Mouse (Mus musculus) heart, embryonic 11.5 days (tissue): Measurements from ENCODE around the gene Arhgef18. TPM values are rescaled to one million over a fixed set of nuclear protein-coding genes. Genes with fewer than 3 reads are reported as not detected.

Source experiments
- ATAC-seq: fragments of 200-750 bp; cut with Nextera tagmentation; replicated peaks from 2 replicates; pipeline ENCODE4 v1.8.0; 2017; ENCODE audit warnings: moderate library complexity; ENCODE audit not compliant: insufficient number of reproducible peaks, low FRiP score, low TSS enrichment
- H3K27ac ChIP-seq: fragments of 300-500 bp; sonication (generic); 2 replicates; pipeline ENCODE4 v1.5.1; 2014; ENCODE audit warnings: mild to moderate bottlenecking, low read depth, low read length
- H3K27me3 ChIP-seq: fragments of 300-500 bp; sonication (generic); 2 replicates; pipeline ENCODE4 v1.6.1; 2014; ENCODE audit warnings: mild to moderate bottlenecking, low read length, mixed read lengths; ENCODE audit not compliant: control insufficient read depth, insufficient read depth
- H3K36me3 ChIP-seq: fragments of 300-500 bp; sonication (generic); 2 replicates; pipeline ENCODE4 v1.6.1; 2014; ENCODE audit warnings: mild to moderate bottlenecking, low read length, moderate library complexity, mixed read lengths; ENCODE audit not compliant: control insufficient read depth, insufficient read depth
- H3K4me1 ChIP-seq: fragments of 300-500 bp; sonication (generic); 2 replicates; pipeline ENCODE4 v1.6.1; 2014; ENCODE audit warnings: low read length; ENCODE audit not compliant: control insufficient read depth, insufficient read depth
- H3K4me2 ChIP-seq: fragments of 300-500 bp; sonication (generic); 2 replicates; pipeline ENCODE4 v1.6.1; 2014; ENCODE audit warnings: mild to moderate bottlenecking, moderate library complexity
- H3K4me3 ChIP-seq: fragments of 300-500 bp; sonication (generic); 2 replicates; pipeline ENCODE4 v1.5.1; 2014; ENCODE audit warnings: low read depth, low read length
- H3K9ac ChIP-seq: fragments of 300-500 bp; sonication (generic); 2 replicates; pipeline ENCODE4 v1.6.1; 2014; ENCODE audit warnings: mild to moderate bottlenecking, low read depth, low read length, moderate library complexity
- H3K9me3 ChIP-seq: fragments of 300-500 bp; sonication (generic); replicated peaks from 2 replicates; pipeline ENCODE4 v1.6.1; 2016; ENCODE audit warnings: low read length; ENCODE audit not compliant: control insufficient read depth
- WGBS: fragments of 180-500 bp; shearing (Covaris S2); extraction: QIAGEN DNeasy Blood & Tissue Kit; methylation state at CpG from one replicate; pipeline ENCODE4 v1.1.7; 2014; ENCODE audit not compliant: insufficient replicate concordance; 5-methylcytosine and 5-hydroxymethylcytosine counted together
- polyA plus RNA-seq: library from polyadenylated mRNA; unstranded; fragments of >200 nt; fragmentation: Nextera tagmentation; extraction: Ambion mirVana; gene quantifications from 2 replicates; pipeline ENCODE4 v1.2.1, GENCODE M21; 2014

Gene Arhgef18
- polyA plus RNA-seq, 1 experiment from 2014 or later = 5.3 TPM

DNA sequence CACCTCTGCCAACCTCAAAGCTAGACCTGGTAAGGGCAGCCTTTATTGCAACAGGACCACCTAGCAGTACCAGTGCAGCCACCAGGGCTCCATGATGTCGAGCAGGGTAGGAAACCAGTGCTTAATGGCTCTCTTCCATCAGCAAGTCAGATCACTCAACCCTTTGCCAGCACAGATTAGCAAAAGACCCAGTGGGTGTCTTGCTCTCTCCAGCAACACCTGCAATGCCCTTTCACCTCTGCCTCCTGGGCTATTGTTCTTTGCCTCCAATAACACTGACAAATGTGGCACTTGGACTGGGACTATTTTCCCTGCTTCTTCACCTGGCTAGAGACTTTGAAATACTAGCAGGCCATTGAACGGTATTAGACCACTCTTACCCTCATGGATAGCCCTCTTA, 56.4 kb downstream of the Arhgef18 start:
- no peaks in the 10 kb centered on the region for H3K27me3 ChIP-seq
- H3K36me3 ChIP-seq = peaks cover 22% of the 10 kb centered on the region
- ATAC-seq = no peak
- no peak overlapping the region for H3K27ac ChIP-seq
- H3K4me1 ChIP-seq = no peaks in the 10 kb centered on the region
- no peak overlapping the region for H3K4me2 ChIP-seq
- H3K9ac ChIP-seq = no peak overlapping the region
- no peaks in the 10 kb centered on the region for H3K9me3 ChIP-seq
- WGBS = 86% methylated on average over 2 of the region's 2 CpGs
- no peak overlapping the region for H3K4me3 ChIP-seq

DNA sequence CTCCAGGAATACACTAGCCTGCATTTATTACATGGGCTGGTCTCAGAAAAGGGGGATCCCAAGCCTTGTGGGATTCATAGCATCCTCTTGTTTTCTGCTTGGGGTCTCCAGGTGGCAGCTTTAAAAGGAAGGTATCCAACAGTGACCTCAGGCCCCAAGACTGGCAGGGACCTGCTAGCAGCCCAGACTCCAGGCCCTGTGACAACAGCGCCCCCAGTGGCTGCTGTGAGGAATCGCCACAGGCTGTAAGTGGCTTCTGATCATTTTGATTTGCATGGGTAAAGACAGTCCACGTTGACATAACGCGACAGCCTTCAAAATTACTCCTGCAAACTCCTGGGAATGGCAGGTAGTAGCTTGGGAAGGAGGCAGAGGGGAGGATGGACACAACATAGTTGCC, 57.9 kb downstream of the Arhgef18 start:
- Histone ChIP-seq H3K9me3 (no peaks in the 10 kb centered on the region), H3K4me2 (no peak overlapping the region), H3K4me1 (no peaks in the 10 kb centered on the region), H3K27ac (no peak overlapping the region), H3K27me3 (no peaks in the 10 kb centered on the region), H3K36me3 (peaks cover 29% of the 10 kb centered on the region), H3K9ac (no peak overlapping the region), H3K4me3 (no peak overlapping the region)
- no peak for ATAC-seq
- WGBS = 38% methylated on average over 5 of the region's 5 CpGs

DNA sequence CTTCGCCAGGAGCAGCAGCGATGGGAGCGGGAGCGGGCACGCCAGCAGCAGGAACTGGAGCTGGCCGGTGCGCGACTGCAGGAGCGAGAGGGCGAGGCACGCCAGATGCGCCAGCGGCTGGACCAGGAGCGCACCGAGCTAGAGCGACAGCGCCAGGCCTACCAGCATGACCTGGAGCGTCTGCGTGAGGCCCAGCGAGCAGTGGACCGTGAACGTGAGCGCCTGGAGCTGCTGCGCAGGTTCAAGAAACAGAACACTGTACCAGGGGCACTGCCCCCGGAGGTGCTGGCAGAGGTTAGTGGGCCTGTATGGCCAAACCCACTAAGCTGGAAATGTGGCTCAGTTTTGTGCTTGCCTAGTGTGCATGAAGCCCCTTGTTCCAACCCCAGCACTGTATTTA, 59.2 kb downstream of the Arhgef18 start:
- H3K4me1 ChIP-seq = no peaks in the 10 kb centered on the region
- H3K27ac ChIP-seq = no peak overlapping the region
- H3K27me3 ChIP-seq = no peaks in the 10 kb centered on the region
- H3K9ac ChIP-seq = no peak overlapping the region
- H3K9me3 ChIP-seq = no peaks in the 10 kb centered on the region
- peaks cover 38% of the 10 kb centered on the region for H3K36me3 ChIP-seq
- H3K4me3 ChIP-seq = no peak overlapping the region
- 94% methylated on average over 25 of the region's 25 CpGs for WGBS
- ATAC-seq = no peak
- H3K4me2 ChIP-seq = no peak overlapping the region

DNA sequence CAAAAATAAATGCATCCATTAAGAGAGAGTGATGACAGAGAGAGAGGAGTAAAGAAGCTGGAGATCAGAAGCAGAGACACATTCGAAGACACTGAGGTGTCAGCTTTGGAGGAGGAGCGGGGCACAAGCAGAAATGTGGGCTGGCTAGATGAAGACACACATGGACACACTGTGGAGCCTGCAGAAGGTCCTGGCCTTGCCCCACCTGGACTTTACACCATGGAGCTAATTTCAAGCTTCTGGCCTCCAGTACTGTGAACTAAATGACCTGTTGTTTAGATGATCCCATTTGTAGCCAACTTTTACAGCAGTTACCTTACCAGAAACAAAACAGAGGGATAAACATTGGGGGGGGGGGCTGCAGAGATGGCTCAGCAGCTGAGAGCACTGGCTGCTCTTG, 70.4 kb downstream of the Arhgef18 start:
- no peak overlapping the region for H3K4me3 ChIP-seq
- no peak overlapping the region for H3K4me2 ChIP-seq
- ATAC-seq = no peak
- no peaks in the 10 kb centered on the region for H3K27me3 ChIP-seq
- 85% methylated on average over 2 of the region's 2 CpGs for WGBS
- no peaks in the 10 kb centered on the region for H3K4me1 ChIP-seq
- H3K36me3 ChIP-seq = peaks cover 6% of the 10 kb centered on the region; the same call in 1 of the 2 replicates
- H3K9ac ChIP-seq = no peak overlapping the region
- H3K9me3 ChIP-seq = no peaks in the 10 kb centered on the region
- H3K27ac ChIP-seq = no peak overlapping the region

DNA sequence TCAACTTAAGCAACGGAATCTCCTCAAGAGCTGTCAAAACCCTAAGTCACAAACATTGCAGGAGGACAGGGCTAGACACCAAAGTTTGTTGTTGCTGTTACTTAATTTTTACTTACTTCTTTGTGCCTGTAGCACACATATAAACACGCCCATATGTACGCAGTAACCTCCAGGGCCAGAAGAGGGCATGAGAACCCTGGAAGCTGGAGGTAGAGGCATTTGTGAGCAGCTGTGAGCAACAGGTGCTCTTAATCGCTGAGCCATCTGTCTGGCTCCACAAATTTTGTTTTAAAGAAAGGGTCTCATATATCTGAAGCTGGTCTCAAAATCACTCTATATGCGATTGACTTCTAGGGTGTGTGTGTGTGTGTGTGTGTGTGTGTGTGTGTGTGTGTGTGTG, 71.5 kb downstream of the Arhgef18 start:
- no peaks in the 10 kb centered on the region for H3K4me1 ChIP-seq
- no peak overlapping the region for H3K27ac ChIP-seq
- no peak for ATAC-seq
- no peaks in the 10 kb centered on the region for H3K27me3 ChIP-seq
- WGBS = 57% methylated on average over 5 of the region's 5 CpGs
- peaks cover 4% of the 10 kb centered on the region; the same call in 1 of the 2 replicates for H3K36me3 ChIP-seq
- H3K4me3 ChIP-seq = no peak overlapping the region
- no peaks in the 10 kb centered on the region for H3K9me3 ChIP-seq
- H3K4me2 ChIP-seq = no peak overlapping the region
- no peak overlapping the region for H3K9ac ChIP-seq

DNA sequence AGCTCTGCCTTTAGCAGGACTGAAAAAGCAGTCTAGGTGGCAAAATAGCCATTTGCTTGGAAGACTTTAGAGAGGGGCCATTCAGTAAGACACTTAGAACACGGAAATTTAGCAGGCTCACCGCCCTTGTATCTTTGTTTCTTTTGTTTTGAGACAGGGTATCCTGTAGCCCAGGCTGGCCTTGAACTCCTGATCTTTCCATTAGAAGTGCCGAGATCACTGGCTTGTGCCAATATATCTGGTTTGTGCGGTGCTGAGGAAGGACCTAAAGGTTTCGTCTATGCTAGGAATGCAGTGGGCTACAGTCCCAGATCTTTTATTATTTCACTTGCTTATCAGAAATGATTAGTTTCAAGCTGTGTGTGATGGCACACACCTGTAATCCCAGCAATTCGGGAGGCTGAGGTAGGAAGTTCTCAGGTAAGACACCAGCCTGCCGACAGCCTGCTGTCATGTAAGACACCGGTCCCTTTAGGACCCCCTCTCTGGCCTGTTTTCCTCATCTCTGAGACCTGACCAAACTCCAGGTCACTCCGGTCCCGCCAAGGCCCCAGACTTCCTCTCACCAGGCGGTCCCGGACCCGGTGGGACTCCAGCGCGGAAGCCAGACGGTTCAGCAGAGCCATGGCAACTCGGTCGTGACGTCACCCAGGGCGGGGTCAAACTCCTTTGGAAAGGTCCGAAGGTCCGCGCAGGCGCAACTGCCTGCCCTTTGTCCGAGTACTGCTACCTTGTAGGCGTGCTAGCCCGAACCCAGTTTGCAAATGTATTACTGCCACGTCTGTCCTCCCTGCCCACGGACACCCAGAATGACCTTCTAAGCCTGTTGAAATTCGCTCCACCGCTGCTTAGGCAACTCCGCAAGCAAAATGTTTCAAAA, 74.4 kb downstream of the Arhgef18 start, which contains the start of gene Pex11g:
Gene Pex11g, minus strand, starts transcription at position 675 of the 880 bp plus-strand sequence.
- H3K9me3 ChIP-seq = no peaks in the 10 kb centered on the region
- H3K9ac ChIP-seq = peak within 1 kb of the TSS; percentile 77
- peak; percentile 95 for ATAC-seq
- no peaks in the 10 kb centered on the region for H3K4me1 ChIP-seq
- no peaks in the 10 kb centered on the region for H3K27me3 ChIP-seq
- peak within 1 kb of the TSS; percentile 76 for H3K4me2 ChIP-seq
- peak within 1 kb of the TSS; percentile 56 for H3K4me3 ChIP-seq
- 6% methylated on average over 32 of the region's 32 CpGs for WGBS
- peak within 1 kb of the TSS; percentile 73 for H3K27ac ChIP-seq
- peaks cover 4% of the 10 kb centered on the region; the same call in 1 of the 2 replicates for H3K36me3 ChIP-seq

DNA sequence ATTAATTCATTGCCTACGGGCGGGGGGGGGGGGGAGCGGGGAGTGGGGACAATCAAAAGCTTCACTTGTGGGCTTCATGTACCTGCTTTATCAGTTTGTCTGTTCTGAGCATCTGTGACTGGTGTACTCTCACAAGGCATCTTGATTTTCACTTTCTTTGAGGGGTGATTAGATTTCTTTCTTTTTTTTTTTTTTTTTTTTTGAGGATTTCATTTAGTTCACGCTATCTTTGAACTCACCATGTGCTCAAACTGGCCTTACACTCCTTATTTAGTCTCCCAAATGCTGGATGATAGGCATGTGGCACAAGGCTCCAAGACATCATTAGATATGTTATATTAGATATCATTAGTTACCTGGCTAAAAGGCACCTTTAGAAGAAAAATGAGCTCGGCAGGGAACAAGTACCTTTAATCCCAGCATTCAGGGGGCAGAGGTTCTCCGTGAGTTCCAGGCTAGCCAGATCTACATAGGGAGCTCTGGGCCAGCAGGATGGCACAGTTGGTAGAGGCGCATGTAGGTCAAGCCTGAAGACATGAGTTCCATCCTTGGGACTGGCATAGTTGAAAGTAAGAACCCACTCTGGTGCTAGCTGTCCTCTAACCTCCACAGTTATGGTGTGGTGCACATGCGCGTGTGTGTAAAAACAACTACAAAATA, 75.2 kb downstream of the Arhgef18 start:
- Histone ChIP-seq H3K36me3 (no peaks in the 10 kb centered on the region), H3K9ac (peak overlapping the region; percentile 77), H3K9me3 (no peaks in the 10 kb centered on the region), H3K4me1 (no peaks in the 10 kb centered on the region), H3K27me3 (no peaks in the 10 kb centered on the region), H3K4me2 (peak overlapping the region; percentile 76), H3K4me3 (peak overlapping the region; percentile 56), H3K27ac (peak overlapping the region; percentile 73)
- ATAC-seq = 0 out of 2 replicates have a peak, but pooled peaks have one; percentile 20
- 50% methylated on average over 9 of the region's 9 CpGs for whole genome bisulfite sequencing

DNA sequence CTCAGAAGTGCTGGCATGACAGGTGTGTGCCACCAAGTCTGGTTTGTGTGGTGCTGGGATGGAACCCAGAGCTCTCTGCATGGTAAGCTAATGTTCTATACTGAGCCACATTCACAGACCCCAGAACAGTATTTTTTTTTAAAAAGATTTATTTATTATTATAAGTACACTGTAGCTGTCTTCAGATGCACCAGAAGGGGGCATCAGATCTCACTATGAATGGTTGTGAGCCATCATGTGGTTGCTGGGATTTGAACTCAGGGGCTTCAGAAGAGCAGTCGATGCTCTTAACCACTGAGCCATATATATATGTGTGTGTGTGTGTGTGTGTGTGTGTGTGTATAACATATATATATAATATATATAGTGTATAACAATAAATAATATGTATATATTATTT, 76.0 kb downstream of the Arhgef18 start:
- no peak overlapping the region for H3K9ac ChIP-seq
- H3K4me3 ChIP-seq = no peak overlapping the region
- no peak for ATAC-seq
- no peaks in the 10 kb centered on the region for H3K9me3 ChIP-seq
- no peak overlapping the region for H3K27ac ChIP-seq
- H3K36me3 ChIP-seq = no peaks in the 10 kb centered on the region
- WGBS = 78% methylated on average over 1 of the region's 1 CpGs
- H3K4me1 ChIP-seq = no peaks in the 10 kb centered on the region
- H3K4me2 ChIP-seq = no peak overlapping the region
- no peaks in the 10 kb centered on the region for H3K27me3 ChIP-seq
